Mouse (Mus musculus) liver, postnatal 0 days (tissue): ENCODE measurements around the gene Adora2a.

Source experiments
- CTCF ChIP-seq: sonication (generic); IDR thresholded peaks from 2 replicates; pipeline ENCODE4 v1.5.1; 2016; ENCODE audit warnings: antibody characterized with exemption, low read depth
- EP300 ChIP-seq: IDR thresholded peaks from 2 replicates; pipeline ENCODE4 v1.6.1; 2016; ENCODE audit warnings: antibody characterized with exemption, low read depth, mild to moderate bottlenecking

- TF ChIP-seq CTCF (no peak), EP300 (0 out of 2 replicates have a peak, but pooled peaks have one; percentile 29)
Measured at GRCm38 (mm10) chr10:75301937-75302336, 14.7 kb upstream of the Adora2a start.
